Mouse (Mus musculus) monocyte, adult 5-6 weeks (primary cell): ENCODE measurements around the gene Gm26727. TPM values are rescaled to one million over a fixed set of nuclear protein-coding genes. Genes with fewer than 3 reads are reported as not detected.
"Not testable (repeated sequence)": the region's sequence is repeated elsewhere in the genome, so short reads cannot be mapped to it uniquely, and the experiment has no call there.

Experiments used
- ATAC-seq: fragments of 153-309, 156-312 bp; replicated peaks from 2 replicates; pipeline ENCODE4 v1.8.0; 2017; ENCODE audit warnings: mild to moderate bottlenecking; ENCODE audit not compliant: low TSS enrichment, insufficient number of reproducible peaks, severe bottlenecking, poor library complexity, low FRiP score
- total RNA-seq: library from RNA; stranded (forward); fragments of 200-1000, 200-491, 200-594 nt; gene quantifications from 3 replicates; pipeline ENCODE4 v1.2.3, GENCODE M21; 2017

Gm26727 gene
- not detected in 3 replicates for total RNA-seq

- ATAC-seq, result no peak
Observed at GRCm38 (mm10) chr2:67433081-67433480, at the start of gene Gm26727. TSS of gene Gm26727 (minus strand) at chr2:67433181.

- ATAC-seq, result no peak
Observed at GRCm38 (mm10) chr2:67481051-67481450, 48.1 kb upstream of the Gm26727 start.

- ATAC-seq, result no peak
Observed at GRCm38 (mm10) chr2:67477753-67478152, 44.8 kb upstream of the Gm26727 start.

- ATAC-seq, result not testable (repeated sequence)
Observed at GRCm38 (mm10) chr2:67470030-67470429, 37.0 kb upstream of the Gm26727 start.

- no peak for ATAC-seq
Observed at GRCm38 (mm10) chr2:67467036-67467435, 34.1 kb upstream of the Gm26727 start.

- ATAC-seq, result no peak
Observed at GRCm38 (mm10) chr2:67460857-67461256, 27.9 kb upstream of the Gm26727 start.

GRCm38 (mm10) chr2:67447206-67447605 is 14.2 kb upstream of the Gm26727 start:
- ATAC-seq, result no peak

- no peak for ATAC-seq
Observed at GRCm38 (mm10) chr2:67446772-67447171, 13.8 kb upstream of the Gm26727 start.

- ATAC-seq, result no peak
Observed at GRCm38 (mm10) chr2:67445780-67446179, 12.8 kb upstream of the Gm26727 start, which contains the start of gene Xirp2. TSS of gene Xirp2 (plus strand) at chr2:67446002.

GRCm38 (mm10) chr2:67438309-67438708 is 5.3 kb upstream of the Gm26727 start:
- no peak for ATAC-seq

GRCm38 (mm10) chr2:67422799-67423198 is 10.2 kb downstream of the Gm26727 start:
- no peak for ATAC-seq

- 0 out of 2 replicates have a peak, but pooled peaks have one; percentile 22 for ATAC-seq
Observed at GRCm38 (mm10) chr2:67420853-67421252, 12.1 kb downstream of the Gm26727 start.

- not testable (repeated sequence) for ATAC-seq
Observed at GRCm38 (mm10) chr2:67413425-67413824, 19.6 kb downstream of the Gm26727 start, which contains the start of gene Gm21830. TSS of gene Gm21830 (plus strand) at chr2:67413725.

Other genes starting within 250 kb of the Gm26727 start
- gene Gm21830, start 19.5 kb downstream of the Gm26727 start, total RNA-seq, result not detected in 3 replicates
- gene Xirp2, start 12.8 kb upstream of the Gm26727 start, total RNA-seq, result not detected in 3 replicates
- gene B3galt1, start 132.7 kb upstream of the Gm26727 start, total RNA-seq, result not detected in 3 replicates